Mouse (Mus musculus): ENCODE measurements around the gene Apol6. TPM values are rescaled to one million over a fixed set of nuclear protein-coding genes. Genes with fewer than 3 reads are reported as not detected.

Gene Apol6
- polyA plus RNA-seq, 2 experiments: 0.25 to 0.40 TPM

DNA sequence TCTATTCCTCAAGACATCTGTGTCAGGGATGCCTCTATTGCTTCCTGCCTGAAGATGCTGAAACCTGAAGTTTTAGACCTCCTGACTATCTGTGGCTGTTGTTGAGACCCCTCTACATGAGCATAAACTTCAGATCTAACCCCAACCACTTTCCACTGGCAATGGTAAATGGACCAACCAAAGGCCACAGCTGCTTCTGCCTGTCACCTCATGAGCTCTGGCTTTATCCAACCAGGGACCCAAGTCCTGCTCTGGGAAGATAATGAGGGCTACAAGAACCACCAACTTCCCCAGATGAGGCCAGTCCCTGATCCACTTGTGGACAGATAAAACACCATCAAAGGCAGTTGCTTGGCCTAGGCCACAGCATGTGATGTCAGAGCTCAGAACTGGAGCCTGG is 26.6 kb upstream of the Apol6 start:
- DNase-seq (ENCODE audit: low read depth in 3 of 3, low spot score in 3 of 3) (no peak), ATAC-seq (ENCODE audit: insufficient read depth) (no peak)

DNA sequence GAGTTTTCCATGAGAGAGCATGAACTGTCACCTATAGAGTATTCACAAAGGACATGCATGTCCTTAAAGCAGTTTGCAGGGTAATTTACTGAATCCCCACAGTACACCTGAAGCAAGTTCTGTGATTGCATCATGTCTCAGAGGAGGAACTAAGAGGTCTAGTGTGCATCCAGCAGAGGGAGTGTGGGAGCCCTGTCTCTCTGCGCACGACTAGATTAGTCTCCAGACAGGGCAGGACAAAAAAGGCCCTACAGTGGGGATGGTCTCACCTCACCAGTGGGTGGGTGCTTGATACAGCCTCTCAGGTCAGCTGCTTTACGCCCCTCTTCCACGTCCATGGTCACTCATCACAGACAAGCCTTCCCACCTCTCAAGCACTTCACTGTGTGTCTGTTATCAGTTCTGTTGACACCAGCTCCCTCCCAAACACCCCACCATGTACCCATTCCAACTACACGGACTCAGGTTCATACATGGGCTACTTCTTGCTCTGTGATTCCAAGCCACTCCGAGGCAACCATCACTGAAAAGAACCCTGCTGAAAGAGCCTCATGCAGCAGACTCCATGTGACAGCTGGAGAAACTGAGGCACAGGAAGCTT is 25.7 kb upstream of the Apol6 start:
- no peak for ATAC-seq (ENCODE audit: insufficient read depth)
- 42% methylated on average over 6 of the region's 6 CpGs for WGBS (ENCODE audit: insufficient replicate concordance)

More for the DNA sequence above, 26.6 kb upstream of the Apol6 start:
- H3K4me3 ChIP-seq (ENCODE audit: insufficient read depth in 1 of 2, low read depth in 2 of 2, low read length in 2 of 2): no peak overlapping the region
- no peaks in the 10 kb centered on the region for H3K27me3 ChIP-seq (ENCODE audit: control insufficient read depth, insufficient read depth, low read length)
- H3K9me3 ChIP-seq (ENCODE audit: control insufficient read depth, low read length): no peaks in the 10 kb centered on the region
- TF ChIP-seq CTCF (IDR thresholded peaks at IDR 0.05; ENCODE audit: low read depth): no peak
- TF ChIP-seq EP300 (IDR thresholded peaks at IDR 0.05; ENCODE audit: low read depth): no peak
- H3K36me3 ChIP-seq (replicated peaks; ENCODE audit: control insufficient read depth, insufficient read depth, low read depth): no peaks in the 10 kb centered on the region
- no peak overlapping the region for H3K27ac ChIP-seq
- H3K4me1 ChIP-seq (replicated peaks; ENCODE audit: control insufficient read depth in 2 of 2, insufficient read depth in 2 of 2, low read length in 1 of 2): no peaks in the 10 kb centered on the region
- no peak overlapping the region for H3K4me2 ChIP-seq (ENCODE audit: low read depth)
- no peak overlapping the region for H3K9ac ChIP-seq (replicated peaks)

DNA sequence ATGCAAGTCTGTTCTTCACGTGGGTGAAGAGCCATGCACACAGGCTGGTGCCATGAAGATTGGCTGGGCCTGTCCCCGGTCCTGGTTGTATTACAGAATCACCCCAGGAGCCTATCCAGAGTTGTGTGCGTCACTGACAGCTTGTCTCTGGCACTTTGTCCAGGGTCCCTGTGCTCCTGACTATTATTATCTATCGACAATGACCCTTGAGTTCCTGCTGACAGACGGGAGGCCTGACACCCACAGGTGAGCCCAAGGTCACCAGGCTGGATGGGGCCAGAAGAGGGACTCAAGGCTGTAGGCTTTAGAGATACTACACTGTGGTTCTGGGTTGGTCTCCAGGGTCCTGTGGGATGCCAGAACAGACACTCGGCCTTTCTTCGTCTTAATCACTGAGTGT is 25.0 kb upstream of the Apol6 start:
- Histone ChIP-seq H3K27me3 (ENCODE audit: control insufficient read depth, insufficient read depth, low read length) (no peaks in the 10 kb centered on the region), H3K9ac (replicated peaks) (no peak overlapping the region), H3K36me3 (replicated peaks; ENCODE audit: control insufficient read depth, insufficient read depth, low read depth) (no peaks in the 10 kb centered on the region), H3K4me2 (ENCODE audit: low read depth) (no peak overlapping the region), H3K27ac (no peak overlapping the region), H3K4me3 (ENCODE audit: insufficient read depth in 1 of 2, low read depth in 2 of 2, low read length in 2 of 2) (no peak overlapping the region), H3K9me3 (ENCODE audit: control insufficient read depth, low read length) (no peaks in the 10 kb centered on the region), H3K4me1 (replicated peaks; ENCODE audit: control insufficient read depth in 2 of 2, insufficient read depth in 2 of 2, low read length in 1 of 2) (no peaks in the 10 kb centered on the region)
- DNase-seq (ENCODE audit: low read depth in 3 of 3, low spot score in 3 of 3) (no peak), ATAC-seq (ENCODE audit: insufficient read depth) (no peak)
- WGBS (ENCODE audit: insufficient replicate concordance): 63% methylated on average over 7 of the region's 7 CpGs
- TF ChIP-seq CTCF (IDR thresholded peaks at IDR 0.05; ENCODE audit: low read depth) (no peak), EP300 (IDR thresholded peaks at IDR 0.05; ENCODE audit: low read depth) (no peak)

More for the DNA sequence above, 25.7 kb upstream of the Apol6 start:
- Histone ChIP-seq H3K4me2 (ENCODE audit: low read depth) (no peak overlapping the region), H3K36me3 (replicated peaks; ENCODE audit: control insufficient read depth, insufficient read depth, low read depth) (no peaks in the 10 kb centered on the region), H3K9me3 (ENCODE audit: control insufficient read depth, low read length) (no peaks in the 10 kb centered on the region), H3K27me3 (ENCODE audit: control insufficient read depth, insufficient read depth, low read length) (no peaks in the 10 kb centered on the region), H3K27ac (no peak overlapping the region), H3K4me1 (replicated peaks; ENCODE audit: control insufficient read depth in 2 of 2, insufficient read depth in 2 of 2, low read length in 1 of 2) (no peaks in the 10 kb centered on the region), H3K4me3 (ENCODE audit: insufficient read depth in 1 of 2, low read depth in 2 of 2, low read length in 2 of 2) (no peak overlapping the region), H3K9ac (replicated peaks) (no peak overlapping the region)
- TF ChIP-seq CTCF (IDR thresholded peaks at IDR 0.05; ENCODE audit: low read depth): peak; percentile 46
- no peak for TF ChIP-seq EP300 (IDR thresholded peaks at IDR 0.05; ENCODE audit: low read depth)
- DNase-seq (ENCODE audit: low read depth in 3 of 3, low spot score in 3 of 3): no peak

DNA sequence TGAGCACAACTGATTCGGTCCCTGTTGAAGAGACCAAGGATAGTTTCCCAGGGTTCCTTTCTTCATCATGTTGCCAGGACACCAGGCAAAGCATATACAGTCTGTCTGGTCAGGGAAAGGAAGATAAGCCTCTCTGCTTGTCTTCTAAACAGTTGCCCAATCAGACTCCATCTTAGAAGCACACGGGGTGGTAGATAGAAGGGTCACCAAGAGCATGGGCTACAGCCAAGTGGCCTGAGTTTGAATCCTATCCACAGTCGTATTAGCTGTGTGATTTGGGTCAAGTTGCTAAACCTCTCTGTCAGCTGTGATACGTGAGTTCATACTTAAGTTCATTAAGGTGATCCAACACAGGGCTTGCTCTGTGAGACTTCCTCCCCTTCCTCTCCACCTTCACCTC is 24.4 kb upstream of the Apol6 start:
- no peaks in the 10 kb centered on the region for H3K27me3 ChIP-seq (ENCODE audit: control insufficient read depth, insufficient read depth, low read length)
- H3K36me3 ChIP-seq (replicated peaks; ENCODE audit: control insufficient read depth, insufficient read depth, low read depth): no peaks in the 10 kb centered on the region
- H3K4me1 ChIP-seq (replicated peaks; ENCODE audit: control insufficient read depth in 2 of 2, insufficient read depth in 2 of 2, low read length in 1 of 2): no peaks in the 10 kb centered on the region
- no peak overlapping the region for H3K4me2 ChIP-seq (ENCODE audit: low read depth)
- 59% methylated on average over 4 of the region's 4 CpGs for WGBS (ENCODE audit: insufficient replicate concordance)
- no peak overlapping the region for H3K4me3 ChIP-seq (ENCODE audit: insufficient read depth in 1 of 2, low read depth in 2 of 2, low read length in 2 of 2)
- no peaks in the 10 kb centered on the region for H3K9me3 ChIP-seq (ENCODE audit: control insufficient read depth, low read length)
- DNase-seq (ENCODE audit: low read depth in 3 of 3, low spot score in 3 of 3) (no peak), ATAC-seq (ENCODE audit: insufficient read depth) (no peak)
- TF ChIP-seq CTCF (IDR thresholded peaks at IDR 0.05; ENCODE audit: low read depth): no peak
- TF ChIP-seq EP300 (IDR thresholded peaks at IDR 0.05; ENCODE audit: low read depth): no peak
- H3K9ac ChIP-seq (replicated peaks): no peak overlapping the region
- H3K27ac ChIP-seq: no peak overlapping the region

DNA sequence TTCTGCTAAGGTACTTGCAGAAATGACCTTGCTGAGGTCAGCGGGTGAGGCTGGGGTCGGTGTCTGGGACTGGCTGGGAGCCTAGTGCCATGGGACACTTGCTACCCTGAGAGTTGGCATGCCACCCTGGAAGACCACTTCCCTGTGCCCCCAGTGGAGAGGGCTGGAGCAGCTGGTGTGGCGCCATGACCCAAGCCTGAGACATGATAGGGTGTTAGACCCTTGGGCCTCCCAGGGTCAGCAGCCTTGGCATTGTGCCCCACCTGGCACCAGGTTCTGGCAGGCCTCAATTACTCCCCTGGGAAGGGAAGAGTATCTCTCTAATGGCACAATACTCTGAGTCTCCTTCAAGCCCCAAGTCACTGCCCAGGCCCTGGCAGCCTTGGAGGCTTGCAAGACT is 23.5 kb upstream of the Apol6 start:
- TF ChIP-seq EP300 (IDR thresholded peaks at IDR 0.05; ENCODE audit: low read depth) (no peak), CTCF (IDR thresholded peaks at IDR 0.05; ENCODE audit: low read depth) (no peak)

More for the DNA sequence above, 23.5 kb upstream of the Apol6 start:
- no peaks in the 10 kb centered on the region for H3K27me3 ChIP-seq (ENCODE audit: control insufficient read depth, insufficient read depth, low read length)
- H3K9ac ChIP-seq (replicated peaks): no peak overlapping the region
- ATAC-seq (ENCODE audit: insufficient read depth) (no peak), DNase-seq (ENCODE audit: low read depth in 3 of 3, low spot score in 3 of 3) (no peak)
- H3K27ac ChIP-seq: no peak overlapping the region
- H3K9me3 ChIP-seq (ENCODE audit: control insufficient read depth, low read length): no peaks in the 10 kb centered on the region
- no peak overlapping the region for H3K4me2 ChIP-seq (ENCODE audit: low read depth)
- H3K4me1 ChIP-seq (replicated peaks; ENCODE audit: control insufficient read depth in 2 of 2, insufficient read depth in 2 of 2, low read length in 1 of 2): no peaks in the 10 kb centered on the region
- no peaks in the 10 kb centered on the region for H3K36me3 ChIP-seq (replicated peaks; ENCODE audit: control insufficient read depth, insufficient read depth, low read depth)
- 56% methylated on average over 3 of the region's 3 CpGs for WGBS (ENCODE audit: insufficient replicate concordance)
- no peak overlapping the region for H3K4me3 ChIP-seq (ENCODE audit: insufficient read depth in 1 of 2, low read depth in 2 of 2, low read length in 2 of 2)
